Mouse (Mus musculus) kidney, embryonic 15.5 days (tissue): ENCODE data around the gene Ppie. TPM values are rescaled to one million over a fixed set of nuclear protein-coding genes. Genes with fewer than 3 reads are reported as not detected.
"Not testable (repeated sequence)": the region's sequence is repeated elsewhere in the genome, so short reads cannot be mapped to it uniquely, and the experiment has no call there.

Source experiments
- ATAC-seq: fragments of 200-750 bp; cut with Nextera tagmentation; replicated peaks from 2 replicates; pipeline ENCODE4 v1.8.0; 2017; ENCODE audit warnings: moderate TSS enrichment; ENCODE audit not compliant: low FRiP score
- H3K27ac ChIP-seq: fragments of 300-500 bp; sonication (generic); 2 replicates; pipeline ENCODE4 v1.5.1; 2015; ENCODE audit warnings: mild to moderate bottlenecking, inconsistent platforms
- H3K27me3 ChIP-seq: fragments of 300-500 bp; sonication (generic); 2 replicates; pipeline ENCODE4 v1.6.1; 2015; ENCODE audit warnings: inconsistent platforms
- H3K36me3 ChIP-seq: fragments of 300-500 bp; sonication (generic); 2 replicates; pipeline ENCODE4 v1.6.1; 2015; ENCODE audit warnings: inconsistent platforms
- H3K4me1 ChIP-seq: fragments of 300-500 bp; sonication (generic); 2 replicates; pipeline ENCODE4 v1.6.1; 2015; ENCODE audit warnings: inconsistent platforms
- H3K4me2 ChIP-seq: fragments of 300-500 bp; sonication (generic); 2 replicates; pipeline ENCODE4 v1.6.1; 2015; ENCODE audit warnings: moderate library complexity, mild to moderate bottlenecking, inconsistent platforms
- H3K4me3 ChIP-seq: fragments of 300-500 bp; sonication (generic); replicated peaks from 2 replicates; pipeline ENCODE4 v1.5.1; 2015; ENCODE audit warnings: mild to moderate bottlenecking, inconsistent platforms
- H3K9ac ChIP-seq: fragments of 300-500 bp; sonication (generic); 2 replicates; pipeline ENCODE4 v1.6.1; 2015; ENCODE audit warnings: mild to moderate bottlenecking, inconsistent platforms
- H3K9me3 ChIP-seq: fragments of 300-500 bp; sonication (generic); replicated peaks from 2 replicates; pipeline ENCODE4 v1.6.1; 2016; ENCODE audit warnings: inconsistent platforms
- WGBS: fragments of 180-500 bp; shearing (Covaris S2); methylation state at CpG from one replicate; pipeline ENCODE4 v1.1.7; 2015; ENCODE audit warnings: mixed read lengths; 5-methylcytosine and 5-hydroxymethylcytosine counted together
- polyA plus RNA-seq: library from polyadenylated mRNA; unstranded; fragments of >200 nt; fragmentation: Nextera tagmentation; extraction: Ambion mirVana; gene quantifications from 2 replicates; pipeline ENCODE4 v1.2.1, GENCODE M21; 2015

Ppie gene
- polyA plus RNA-seq, 1 experiment from 2014 or later: 109 TPM

- not testable (repeated sequence) for H3K36me3 ChIP-seq, H3K4me2 ChIP-seq, H3K4me3 ChIP-seq, H3K4me1 ChIP-seq, H3K9me3 ChIP-seq, ATAC-seq, H3K9ac ChIP-seq, H3K27ac ChIP-seq
- peaks cover 20% of the 10 kb centered on the region for H3K27me3 ChIP-seq
- WGBS: 73% methylated on average over 10 of the region's 10 CpGs
Measured at GRCm38 (mm10) chr4:123111275-123111983, 28.3 kb downstream of the Ppie start.

DNA sequence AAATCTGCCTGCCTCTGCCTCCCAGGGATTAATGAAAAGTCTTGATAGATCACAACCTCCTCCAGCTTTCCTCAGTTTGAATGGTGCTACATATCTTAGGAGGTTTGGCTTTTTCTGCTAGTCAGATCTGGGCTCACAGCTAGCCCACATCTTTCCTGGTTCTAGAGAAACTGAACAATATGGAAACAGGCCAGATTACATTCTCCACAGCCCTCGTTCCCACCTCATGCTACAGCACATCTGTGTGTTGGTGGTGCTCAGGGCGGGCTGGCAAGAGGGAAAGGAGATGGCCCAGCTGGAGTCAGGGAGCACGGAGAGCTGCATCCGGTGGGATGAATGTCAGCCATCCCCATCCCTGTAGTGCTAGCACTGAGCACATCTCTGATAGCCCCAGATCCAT lies 29.0 kb downstream of the Ppie start:
- Histone ChIP-seq H3K27ac (no peak overlapping the region), H3K4me3 (no peak overlapping the region), H3K4me2 (no peak overlapping the region), H3K9me3 (no peaks in the 10 kb centered on the region), H3K36me3 (no peaks in the 10 kb centered on the region), H3K4me1 (peaks cover under 1% of the 10 kb centered on the region; the same call in 1 of the 2 replicates), H3K9ac (no peak overlapping the region), H3K27me3 (peaks cover 21% of the 10 kb centered on the region)
- ATAC-seq: no peak
- 91% methylated on average over 4 of the region's 4 CpGs for WGBS

DNA sequence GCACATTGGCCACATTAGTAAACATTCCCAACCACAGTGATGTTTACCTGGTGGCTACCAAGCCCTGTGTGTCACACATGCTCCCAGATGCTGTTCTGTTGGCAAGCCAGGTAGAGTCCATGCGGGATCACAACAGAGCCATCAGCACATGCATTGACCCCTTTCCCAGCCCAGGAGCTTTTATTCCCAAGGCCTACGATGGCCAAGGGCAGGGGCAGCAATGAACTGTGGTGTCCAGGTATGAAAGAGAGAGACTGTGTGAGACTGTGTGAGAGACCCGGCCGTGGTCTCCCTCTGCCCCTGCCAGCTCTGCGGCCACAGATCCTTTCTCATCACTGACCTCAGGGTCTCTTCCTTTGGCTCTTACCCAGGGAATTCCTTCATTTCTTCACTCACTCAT lies 31.7 kb downstream of the Ppie start:
- no peak for ATAC-seq
- Histone ChIP-seq H3K4me3 (no peak overlapping the region), H3K36me3 (no peaks in the 10 kb centered on the region), H3K27ac (no peak overlapping the region), H3K4me2 (no peak overlapping the region), H3K4me1 (peaks cover 12% of the 10 kb centered on the region), H3K27me3 (peaks cover 42% of the 10 kb centered on the region), H3K9me3 (no peaks in the 10 kb centered on the region), H3K9ac (no peak overlapping the region)
- 91% methylated on average over 5 of the region's 5 CpGs for WGBS

DNA sequence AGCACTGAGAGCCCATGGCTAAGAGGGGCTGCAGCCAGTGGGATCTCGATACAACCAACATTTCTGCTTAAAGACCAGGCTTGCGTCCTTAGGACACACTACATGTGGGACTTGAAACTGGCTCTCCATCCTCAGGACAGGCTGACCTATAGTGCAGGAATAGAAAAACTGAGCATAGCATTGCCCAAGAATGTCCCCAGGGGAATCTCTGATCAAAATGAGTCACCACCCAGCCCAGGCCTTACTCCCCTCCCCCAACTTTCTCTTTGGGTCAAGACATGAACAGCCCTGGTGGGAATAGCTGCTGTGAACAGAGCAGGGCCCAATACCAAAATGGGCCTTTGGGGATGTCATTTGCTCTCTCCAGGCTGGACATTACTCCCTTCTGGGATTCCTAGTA lies 32.9 kb downstream of the Ppie start:
- ATAC-seq: no peak
- Histone ChIP-seq H3K27me3 (peaks cover 49% of the 10 kb centered on the region), H3K9me3 (no peaks in the 10 kb centered on the region), H3K27ac (no peak overlapping the region), H3K4me3 (no peak overlapping the region), H3K4me1 (peaks cover 12% of the 10 kb centered on the region), H3K4me2 (no peak overlapping the region), H3K9ac (no peak overlapping the region), H3K36me3 (no peaks in the 10 kb centered on the region)
- WGBS: 82% methylated on average over 2 of the region's 2 CpGs

DNA sequence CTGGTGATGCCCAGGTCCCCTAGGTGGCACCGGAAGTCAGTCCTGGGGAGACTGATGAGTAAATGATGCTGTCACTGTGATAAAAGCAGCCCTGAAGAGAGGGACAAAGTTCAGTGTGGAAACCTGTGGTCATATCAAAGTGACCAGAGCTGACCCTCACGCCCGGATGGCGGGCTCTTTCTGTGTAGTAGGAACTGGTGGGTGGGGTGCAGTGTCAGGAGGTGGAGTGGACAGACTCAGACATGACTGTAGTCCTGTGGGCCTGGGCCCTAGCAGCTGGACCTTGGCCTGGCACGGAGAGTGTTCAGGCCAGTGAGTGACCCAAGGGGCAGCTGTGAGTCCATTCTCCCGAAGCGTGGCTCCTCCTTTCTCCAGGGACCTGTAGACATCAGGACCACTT lies 33.8 kb downstream of the Ppie start:
- not testable (repeated sequence) for H3K9ac ChIP-seq, H3K4me2 ChIP-seq, H3K36me3 ChIP-seq, H3K27ac ChIP-seq, H3K4me3 ChIP-seq, H3K9me3 ChIP-seq
- WGBS: 82% methylated on average over 7 of the region's 7 CpGs
- Histone ChIP-seq H3K4me1 (peaks cover 12% of the 10 kb centered on the region), H3K27me3 (peaks cover 52% of the 10 kb centered on the region)
- peak; percentile 23; the same call in 1 of the 2 replicates for ATAC-seq

GRCm38 (mm10) chr4:123105451-123105790 lies 34.3 kb downstream of the Ppie start:
- Histone ChIP-seq H3K27ac (no peak overlapping the region), H3K4me3 (peak overlapping the region; percentile 33), H3K4me2 (peak overlapping the region; percentile 60), H3K4me1 (peaks cover 12% of the 10 kb centered on the region), H3K9me3 (no peaks in the 10 kb centered on the region), H3K27me3 (peaks cover 52% of the 10 kb centered on the region), H3K36me3 (no peaks in the 10 kb centered on the region), H3K9ac (no peak overlapping the region)
- ATAC-seq: peak; percentile 44
- WGBS: 27% methylated on average over 24 of the region's 24 CpGs

- no peaks in the 10 kb centered on the region for H3K36me3 ChIP-seq
- H3K27me3 ChIP-seq: peaks cover 52% of the 10 kb centered on the region
- peaks cover 12% of the 10 kb centered on the region for H3K4me1 ChIP-seq
- peak within 1 kb of the TSS; percentile 33 for H3K4me3 ChIP-seq
- H3K27ac ChIP-seq: no peak within 1 kb of the TSS
- H3K4me2 ChIP-seq: peak within 1 kb of the TSS; percentile 60
- 7% methylated on average over 75 of the region's 75 CpGs for WGBS
- no peak within 1 kb of the TSS for H3K9ac ChIP-seq
- H3K9me3 ChIP-seq: no peaks in the 10 kb centered on the region
- peak; percentile 61 for ATAC-seq
Measured at GRCm38 (mm10) chr4:123104651-123105450, 34.9 kb downstream of the Ppie start, which contains the start of gene Bmp8b. TSS of gene Bmp8b (plus strand) at chr4:123105165.

GRCm38 (mm10) chr4:123093869-123094268 lies 45.9 kb downstream of the Ppie start:
- Histone ChIP-seq H3K9me3 (no peaks in the 10 kb centered on the region), H3K4me1 (peaks cover 3% of the 10 kb centered on the region; the same call in 1 of the 2 replicates), H3K9ac (no peak overlapping the region), H3K4me2 (no peak overlapping the region), H3K27me3 (no peaks in the 10 kb centered on the region), H3K27ac (no peak overlapping the region), H3K36me3 (no peaks in the 10 kb centered on the region), H3K4me3 (no peak overlapping the region)
- 56% methylated on average over 9 of the region's 9 CpGs for WGBS
- no peak for ATAC-seq

DNA sequence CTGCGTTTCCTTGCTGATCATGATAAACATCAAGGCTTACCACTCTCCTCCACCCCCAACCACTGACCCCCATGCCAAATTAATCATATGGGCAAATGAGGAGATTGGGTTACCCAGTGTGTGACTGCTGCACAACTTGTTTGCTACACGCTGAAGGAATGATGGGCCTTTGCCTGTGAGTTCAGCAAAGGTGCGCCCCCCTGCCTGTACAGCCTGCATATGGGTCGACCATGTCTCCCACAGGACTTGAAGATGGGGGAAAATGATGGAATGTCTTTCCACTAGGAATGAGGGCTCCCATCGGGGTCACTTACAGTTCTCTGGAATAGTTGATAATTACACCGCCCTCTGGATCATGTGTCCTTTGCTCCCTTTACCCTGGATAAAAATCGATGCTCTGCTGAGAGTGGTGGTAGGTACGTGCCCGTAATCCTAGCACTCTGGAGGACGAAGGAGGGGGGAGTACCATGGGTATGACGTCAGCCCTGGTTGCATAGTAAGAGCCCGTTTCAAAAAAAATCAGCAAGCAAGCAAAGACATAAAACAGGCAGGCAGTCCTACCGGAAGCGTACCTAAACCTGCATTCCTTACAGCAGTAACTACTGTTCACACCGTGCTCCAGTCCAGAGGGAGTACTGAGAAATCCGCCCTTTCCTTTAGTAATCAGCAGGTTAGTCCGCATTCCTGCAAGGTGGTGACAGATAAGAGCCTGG lies 46.5 kb downstream of the Ppie start:
- WGBS: 50% methylated on average over 17 of the region's 17 CpGs
- peak; percentile 76 for ATAC-seq
- H3K36me3 ChIP-seq: no peaks in the 10 kb centered on the region
- peak overlapping the region; percentile 51; the same call in 1 of the 2 replicates for H3K27ac ChIP-seq
- H3K4me1 ChIP-seq: peaks cover 3% of the 10 kb centered on the region; the same call in 1 of the 2 replicates
- H3K9ac ChIP-seq: 0 out of 2 replicates have a peak overlapping the region, but pooled peaks have one; percentile 26
- H3K4me3 ChIP-seq: 0 out of 2 replicates have a peak overlapping the region, but pooled peaks have one; percentile 1
- H3K27me3 ChIP-seq: no peaks in the 10 kb centered on the region
- no peaks in the 10 kb centered on the region for H3K9me3 ChIP-seq
- H3K4me2 ChIP-seq: peak overlapping the region; percentile 33

DNA sequence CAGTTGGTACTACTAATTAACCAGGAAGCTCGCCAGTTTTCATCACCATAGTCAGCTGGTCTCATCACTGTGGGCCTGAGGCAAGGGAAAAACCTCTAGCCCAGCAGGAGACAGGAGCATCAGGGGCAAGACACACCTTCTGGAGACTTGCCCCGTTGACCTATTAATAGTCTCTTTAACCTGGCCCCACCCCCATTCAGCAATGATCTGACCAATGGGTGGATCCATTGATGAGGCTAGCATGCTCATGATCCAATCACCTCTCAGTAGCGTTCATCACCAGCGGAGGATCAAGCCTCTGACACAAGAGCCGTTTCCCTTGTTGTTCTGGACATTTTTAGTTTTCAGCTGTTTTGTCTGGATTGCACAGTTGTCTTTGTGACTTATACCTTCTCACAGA lies 47.1 kb downstream of the Ppie start:
- Histone ChIP-seq H3K27ac (no peak overlapping the region), H3K9me3 (no peaks in the 10 kb centered on the region), H3K27me3 (no peaks in the 10 kb centered on the region), H3K4me2 (no peak overlapping the region), H3K4me3 (no peak overlapping the region), H3K9ac (no peak overlapping the region), H3K4me1 (peaks cover 3% of the 10 kb centered on the region; the same call in 1 of the 2 replicates), H3K36me3 (no peaks in the 10 kb centered on the region)
- ATAC-seq: no peak
- 68% methylated on average over 5 of the region's 5 CpGs for WGBS

DNA sequence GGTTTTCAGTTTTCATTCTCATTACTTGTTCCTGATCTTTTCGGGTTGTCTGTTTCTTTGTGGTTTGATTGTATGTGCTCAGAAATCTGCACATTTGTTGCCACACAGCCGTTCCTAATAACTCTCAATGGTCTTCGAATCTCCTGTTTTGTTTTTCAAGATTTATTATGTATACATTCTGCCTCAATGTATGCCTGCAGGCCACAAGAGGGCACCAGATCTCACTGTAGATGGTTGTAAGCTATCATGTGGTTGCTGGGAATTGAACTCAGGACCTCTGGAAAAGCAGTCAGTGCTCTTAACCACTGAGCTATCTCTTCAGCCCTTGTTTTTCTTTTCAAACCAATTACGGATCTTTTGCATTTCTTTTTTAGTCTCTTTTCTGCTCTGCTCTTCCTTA lies 53.4 kb downstream of the Ppie start:
- H3K27me3 ChIP-seq: no peaks in the 10 kb centered on the region
- no peak overlapping the region for H3K4me3 ChIP-seq
- no peak overlapping the region for H3K27ac ChIP-seq
- H3K36me3 ChIP-seq: no peaks in the 10 kb centered on the region
- ATAC-seq: no peak
- H3K9me3 ChIP-seq: no peaks in the 10 kb centered on the region
- no peaks in the 10 kb centered on the region for H3K4me1 ChIP-seq
- no peak overlapping the region for H3K9ac ChIP-seq
- no peak overlapping the region for H3K4me2 ChIP-seq
- 79% methylated on average over 4 of the region's 4 CpGs for WGBS

DNA sequence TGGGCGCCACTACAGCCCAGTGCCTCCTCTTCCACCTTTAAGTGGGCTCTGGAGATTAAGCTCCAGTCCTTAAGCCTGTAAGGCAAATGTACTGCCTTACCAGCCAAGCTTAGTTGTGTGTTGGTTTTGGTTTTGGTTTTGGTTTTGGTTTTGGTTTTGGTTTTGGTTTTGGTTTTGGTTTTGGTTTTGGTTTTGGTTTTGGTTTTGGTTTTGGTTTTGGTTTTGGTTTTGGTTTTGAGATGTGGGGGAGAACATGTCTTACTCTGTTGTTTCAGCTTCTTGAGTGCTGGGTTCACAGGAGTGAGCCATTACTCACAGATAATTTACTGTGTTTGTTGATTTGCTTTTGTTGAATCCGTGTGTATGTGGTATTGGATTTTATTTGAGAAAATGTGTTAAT lies 54.5 kb downstream of the Ppie start:
- H3K4me2 ChIP-seq: no peak overlapping the region
- ATAC-seq: no peak
- H3K9me3 ChIP-seq: no peaks in the 10 kb centered on the region
- H3K27ac ChIP-seq: no peak overlapping the region
- no peak overlapping the region for H3K4me3 ChIP-seq
- no peak overlapping the region for H3K9ac ChIP-seq
- no peaks in the 10 kb centered on the region for H3K36me3 ChIP-seq
- WGBS: 68% methylated on average over 2 of the region's 2 CpGs
- H3K27me3 ChIP-seq: no peaks in the 10 kb centered on the region
- no peaks in the 10 kb centered on the region for H3K4me1 ChIP-seq
